Mouse (Mus musculus): ENCODE measurements around the gene Tbc1d19. TPM values are rescaled to one million over a fixed set of nuclear protein-coding genes. Genes with fewer than 3 reads are reported as not detected.
A peak's percentile ranks its signal among the peaks of the same experiment; 100 is the strongest.

Gene Tbc1d19
- polyA plus RNA-seq, 1 experiment from 2014 or later: 37.9 TPM

GRCm38 (mm10) chr5:53939026-53939425 lies 129.6 kb downstream of the Tbc1d19 start:
- Histone ChIP-seq H3K4me3 (no peak overlapping the region), H3K4me1 (peaks cover 4% of the 10 kb centered on the region; the same call in 1 of the 2 replicates), H3K4me2 (no peak overlapping the region), H3K36me3 (no peaks in the 10 kb centered on the region), H3K9ac (no peak overlapping the region), H3K27me3 (no peaks in the 10 kb centered on the region), H3K27ac (no peak overlapping the region), H3K9me3 (no peaks in the 10 kb centered on the region)
- ATAC-seq (ENCODE audit: insufficient number of reproducible peaks, low FRiP score, low TSS enrichment, low read depth): no peak
- WGBS: 75% methylated on average over 7 of the region's 7 CpGs

- ATAC-seq (ENCODE audit: insufficient number of reproducible peaks, low FRiP score, low TSS enrichment, low read depth): 0 out of 2 replicates have a peak, but pooled peaks have one; percentile 48
- 51% methylated on average over 11 of the region's 11 CpGs for WGBS
- Histone ChIP-seq H3K4me1 (peaks cover 4% of the 10 kb centered on the region; the same call in 1 of the 2 replicates), H3K4me3 (no peak overlapping the region), H3K27me3 (no peaks in the 10 kb centered on the region), H3K27ac (no peak overlapping the region), H3K9ac (no peak overlapping the region), H3K4me2 (no peak overlapping the region), H3K36me3 (no peaks in the 10 kb centered on the region), H3K9me3 (no peaks in the 10 kb centered on the region)
Observed at GRCm38 (mm10) chr5:53941322-53942024, 132.1 kb downstream of the Tbc1d19 start.

GRCm38 (mm10) chr5:53942332-53942731 lies 132.9 kb downstream of the Tbc1d19 start:
- no peaks in the 10 kb centered on the region for H3K27me3 ChIP-seq
- H3K9ac ChIP-seq: no peak overlapping the region
- H3K4me1 ChIP-seq: peaks cover 4% of the 10 kb centered on the region; the same call in 1 of the 2 replicates
- no peak overlapping the region for H3K4me3 ChIP-seq
- 68% methylated on average over 4 of the region's 4 CpGs for WGBS
- H3K36me3 ChIP-seq: no peaks in the 10 kb centered on the region
- no peak for ATAC-seq (ENCODE audit: insufficient number of reproducible peaks, low FRiP score, low TSS enrichment, low read depth)
- no peak overlapping the region for H3K27ac ChIP-seq
- no peaks in the 10 kb centered on the region for H3K9me3 ChIP-seq
- no peak overlapping the region for H3K4me2 ChIP-seq

GRCm38 (mm10) chr5:53943321-53943857 lies 134.0 kb downstream of the Tbc1d19 start:
- Histone ChIP-seq H3K36me3 (no peaks in the 10 kb centered on the region), H3K27ac (no peak overlapping the region), H3K4me1 (peaks cover 10% of the 10 kb centered on the region; the same call in 1 of the 2 replicates), H3K27me3 (no peaks in the 10 kb centered on the region), H3K9ac (no peak overlapping the region), H3K4me2 (no peak overlapping the region), H3K9me3 (no peaks in the 10 kb centered on the region), H3K4me3 (no peak overlapping the region)
- WGBS: 78% methylated on average over 11 of the region's 11 CpGs
- no peak for ATAC-seq (ENCODE audit: insufficient number of reproducible peaks, low FRiP score, low TSS enrichment, low read depth)

- H3K27me3 ChIP-seq: no peaks in the 10 kb centered on the region
- no peak overlapping the region for H3K27ac ChIP-seq
- H3K9ac ChIP-seq: no peak overlapping the region
- peaks cover 19% of the 10 kb centered on the region; the same call in 1 of the 2 replicates for H3K4me1 ChIP-seq
- no peaks in the 10 kb centered on the region for H3K36me3 ChIP-seq
- H3K4me2 ChIP-seq: no peak overlapping the region
- WGBS: 83% methylated on average over 8 of the region's 8 CpGs
- H3K4me3 ChIP-seq: no peak overlapping the region
- ATAC-seq (ENCODE audit: insufficient number of reproducible peaks, low FRiP score, low TSS enrichment, low read depth): no peak
- no peaks in the 10 kb centered on the region for H3K9me3 ChIP-seq
Observed at GRCm38 (mm10) chr5:53946747-53947146, 137.3 kb downstream of the Tbc1d19 start.

- ATAC-seq (ENCODE audit: insufficient number of reproducible peaks, low FRiP score, low TSS enrichment, low read depth): no peak
- no peak overlapping the region for H3K4me3 ChIP-seq
- H3K4me1 ChIP-seq: peaks cover 19% of the 10 kb centered on the region; the same call in 1 of the 2 replicates
Observed at GRCm38 (mm10) chr5:53947549-53948183, 138.3 kb downstream of the Tbc1d19 start.

GRCm38 (mm10) chr5:53948606-53949266 lies 139.3 kb downstream of the Tbc1d19 start:
- H3K27me3 ChIP-seq: no peaks in the 10 kb centered on the region
- no peak overlapping the region for H3K4me2 ChIP-seq
- H3K27ac ChIP-seq: 0 out of 2 replicates have a peak overlapping the region, but pooled peaks have one; percentile 38
- no peaks in the 10 kb centered on the region for H3K9me3 ChIP-seq
- no peak overlapping the region for H3K4me3 ChIP-seq
- H3K9ac ChIP-seq: no peak overlapping the region
- no peak for ATAC-seq (ENCODE audit: insufficient number of reproducible peaks, low FRiP score, low TSS enrichment, low read depth)
- H3K36me3 ChIP-seq: no peaks in the 10 kb centered on the region
- H3K4me1 ChIP-seq: peaks cover 23% of the 10 kb centered on the region; the same call in 1 of the 2 replicates
- WGBS: 79% methylated on average over 8 of the region's 8 CpGs

More at GRCm38 (mm10) chr5:53947549-53948183, 138.3 kb downstream of the Tbc1d19 start:
- H3K9me3 ChIP-seq: no peaks in the 10 kb centered on the region
- no peaks in the 10 kb centered on the region for H3K27me3 ChIP-seq
- 25% methylated on average over 9 of the region's 9 CpGs for WGBS
- no peaks in the 10 kb centered on the region for H3K36me3 ChIP-seq
- no peak overlapping the region for H3K4me2 ChIP-seq
- H3K27ac ChIP-seq: no peak overlapping the region
- H3K9ac ChIP-seq: no peak overlapping the region

GRCm38 (mm10) chr5:53950189-53950588 lies 140.8 kb downstream of the Tbc1d19 start:
- H3K4me1 ChIP-seq: peaks cover 23% of the 10 kb centered on the region; the same call in 1 of the 2 replicates
- no peaks in the 10 kb centered on the region for H3K36me3 ChIP-seq
- H3K9ac ChIP-seq: no peak overlapping the region
- no peak overlapping the region for H3K4me2 ChIP-seq
- 41% methylated on average over 7 of the region's 7 CpGs for WGBS
- H3K27me3 ChIP-seq: no peaks in the 10 kb centered on the region
- H3K9me3 ChIP-seq: no peaks in the 10 kb centered on the region
- ATAC-seq (ENCODE audit: insufficient number of reproducible peaks, low FRiP score, low TSS enrichment, low read depth): no peak
- no peak overlapping the region for H3K27ac ChIP-seq
- no peak overlapping the region for H3K4me3 ChIP-seq

GRCm38 (mm10) chr5:53953216-53953615 lies 143.8 kb downstream of the Tbc1d19 start:
- H3K27me3 ChIP-seq: no peaks in the 10 kb centered on the region
- no peak overlapping the region for H3K27ac ChIP-seq
- ATAC-seq (ENCODE audit: insufficient number of reproducible peaks, low FRiP score, low TSS enrichment, low read depth): no peak
- H3K9ac ChIP-seq: no peak overlapping the region
- no peak overlapping the region for H3K4me2 ChIP-seq
- no peak overlapping the region for H3K4me3 ChIP-seq
- no peaks in the 10 kb centered on the region for H3K36me3 ChIP-seq
- no peaks in the 10 kb centered on the region for H3K9me3 ChIP-seq
- peaks cover 26% of the 10 kb centered on the region for H3K4me1 ChIP-seq

Measured in limb, embryonic 15.5 days (tissue).